Mouse (Mus musculus) neural tube, embryonic 11.5 days (tissue): ENCODE results near the gene Obox5. TPM values are rescaled to one million over a fixed set of nuclear protein-coding genes. Genes with fewer than 3 reads are reported as not detected.
"Not testable (repeated sequence)": the region's sequence is repeated elsewhere in the genome, so short reads cannot be mapped to it uniquely, and the experiment has no call there.

Source experiments
- ATAC-seq: fragments of 200-750 bp; cut with Nextera tagmentation; 2 replicates; pipeline ENCODE4 v1.8.0; 2017; ENCODE audit warnings: moderate number of reproducible peaks, mild to moderate bottlenecking, moderate TSS enrichment, moderate library complexity; ENCODE audit not compliant: insufficient read depth, low FRiP score, low TSS enrichment
- DNase-seq: peaks from one replicate; pipeline ENCODE4 v3.0.0-alpha.2; 2015; ENCODE audit warnings: low spot score
- H3K27ac ChIP-seq: fragments of 300-500 bp; sonication (generic); 2 replicates; pipeline ENCODE4 v1.5.1; 2014; ENCODE audit warnings: low read depth, mild to moderate bottlenecking, low read length
- H3K27me3 ChIP-seq: fragments of 300-500 bp; sonication (generic); 2 replicates; pipeline ENCODE4 v1.6.1; 2014; ENCODE audit warnings: mild to moderate bottlenecking, low read length, mixed read lengths; ENCODE audit not compliant: control insufficient read depth, insufficient read depth
- H3K36me3 ChIP-seq: fragments of 300-500 bp; sonication (generic); 2 replicates; pipeline ENCODE4 v1.6.1; 2014; ENCODE audit warnings: mild to moderate bottlenecking, low read length, moderate library complexity, mixed read lengths; ENCODE audit not compliant: control insufficient read depth, insufficient read depth
- H3K4me1 ChIP-seq: fragments of 300-500 bp; sonication (generic); 2 replicates; pipeline ENCODE4 v1.6.1; 2014; ENCODE audit warnings: low read length, mixed read lengths; ENCODE audit not compliant: control insufficient read depth, insufficient read depth
- H3K4me2 ChIP-seq: fragments of 300-500 bp; sonication (generic); 2 replicates; pipeline ENCODE4 v1.6.1; 2014; ENCODE audit warnings: low read depth, mild to moderate bottlenecking, moderate library complexity
- H3K4me3 ChIP-seq: fragments of 300-500 bp; sonication (generic); 2 replicates; pipeline ENCODE4 v1.5.1; 2014; ENCODE audit warnings: low read depth, low read length
- H3K9ac ChIP-seq: fragments of 300-500 bp; sonication (generic); 2 replicates; pipeline ENCODE4 v1.6.1; 2014; ENCODE audit warnings: mild to moderate bottlenecking, low read length
- H3K9me3 ChIP-seq: fragments of 300-500 bp; sonication (generic); 2 replicates; pipeline ENCODE4 v1.6.1; 2016; ENCODE audit warnings: low read length; ENCODE audit not compliant: control insufficient read depth
- WGBS: fragments of 180-500 bp; shearing (Covaris S2); extraction: QIAGEN DNeasy Blood & Tissue Kit; methylation state at CpG from one replicate; pipeline ENCODE4 v1.1.7; 2014; 5-methylcytosine and 5-hydroxymethylcytosine counted together
- polyA plus RNA-seq: library from polyadenylated mRNA; unstranded; fragments of >200 nt; fragmentation: Nextera tagmentation; extraction: Ambion mirVana; gene quantifications from 2 replicates; pipeline ENCODE4 v1.2.1, GENCODE M21; 2014

Obox5 gene
- not detected in 2 replicates for polyA plus RNA-seq

DNA sequence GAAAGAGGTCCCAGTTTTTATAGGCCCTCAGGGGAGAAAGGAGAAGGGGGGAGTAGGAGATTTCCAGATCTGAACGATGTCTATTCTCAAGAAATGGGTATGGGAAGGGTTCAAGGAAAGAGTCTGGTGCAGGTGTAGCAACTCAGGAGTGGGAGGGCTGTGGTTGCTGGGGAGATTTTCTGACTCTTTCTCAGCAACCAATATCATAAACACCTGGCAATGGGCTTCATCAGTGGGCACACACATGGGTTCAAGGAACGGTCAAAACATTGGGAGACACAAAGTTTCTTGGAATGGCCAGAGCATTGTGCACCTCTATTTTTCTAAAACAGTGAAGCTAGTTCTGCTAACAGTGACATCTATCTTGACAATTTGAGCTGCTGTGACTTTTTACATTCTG is at the start of gene Obox5:
Gene Obox5 (plus strand): TSS at position 301 of the 400 bp plus-strand sequence.
- 90% methylated on average over 2 of the region's 2 CpGs for WGBS
- DNase-seq, H3K4me1 ChIP-seq, H3K9ac ChIP-seq, H3K36me3 ChIP-seq, ATAC-seq, H3K27ac ChIP-seq, H3K4me2 ChIP-seq, H3K9me3 ChIP-seq, H3K27me3 ChIP-seq, H3K4me3 ChIP-seq: not testable (repeated sequence)

DNA sequence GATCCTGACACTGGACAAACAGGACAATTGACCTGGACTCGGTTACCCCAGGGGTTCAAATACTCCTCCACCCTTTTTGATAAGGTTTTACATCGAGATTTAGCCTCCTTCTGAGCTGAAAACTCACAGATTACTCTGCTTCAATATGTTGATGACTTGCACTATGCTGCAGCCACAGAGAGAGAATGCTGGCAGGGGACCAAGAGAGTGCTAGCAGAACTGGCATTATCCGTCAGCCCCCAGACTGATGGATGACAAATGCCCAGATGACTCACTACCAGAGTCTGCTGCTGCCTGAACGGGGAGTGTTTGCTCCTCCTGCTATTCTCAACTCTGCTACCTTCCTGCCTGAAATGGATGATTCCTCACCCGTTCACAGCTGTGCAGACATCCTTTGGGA is 635 bp upstream of the Obox5 start:
- H3K4me1 ChIP-seq, H3K27ac ChIP-seq, H3K27me3 ChIP-seq, H3K4me2 ChIP-seq, ATAC-seq, H3K36me3 ChIP-seq, H3K4me3 ChIP-seq, H3K9ac ChIP-seq, H3K9me3 ChIP-seq, DNase-seq: not testable (repeated sequence)
- WGBS: 70% methylated on average over 5 of the region's 5 CpGs

Other genes starting within 250 kb of the Obox5 start
- not detected in 2 replicates for gene Obox3, start 110.2 kb upstream of the Obox5 start, polyA plus RNA-seq
- gene Obox6, start 89.5 kb downstream of the Obox5 start, polyA plus RNA-seq: not detected in 2 replicates
- gene Crx, start 129.8 kb downstream of the Obox5 start, polyA plus RNA-seq: not detected in 2 replicates
- gene Crxos, start 132.5 kb downstream of the Obox5 start, polyA plus RNA-seq: 0.56 TPM in 1 of 2 replicates, not detected in the other
- gene Selenow, start 172.3 kb downstream of the Obox5 start, polyA plus RNA-seq: 917 and 923 TPM in 2 replicates
- 176 and 182 TPM in 2 replicates for gene Nop53, start 195.9 kb downstream of the Obox5 start, polyA plus RNA-seq
- gene Ehd2, start 217.4 kb downstream of the Obox5 start, polyA plus RNA-seq: 11.2 and 11.3 TPM in 2 replicates